Mouse (Mus musculus) 3T3-L1 (cell line): ENCODE data around the gene Nrsn2.

Experiments
- DNase-seq: peaks from one replicate; pipeline ENCODE4 v3.0.0-alpha.2; 2015; ENCODE audit warnings: low read depth, low spot score

The Nrsn2 gene

GRCm38 (mm10) chr2:152376345-152376741, at the start of gene Nrsn2:
Gene Nrsn2, minus strand, starts transcription at chr2:152376638.
- DNase-seq, result no peak

DNA sequence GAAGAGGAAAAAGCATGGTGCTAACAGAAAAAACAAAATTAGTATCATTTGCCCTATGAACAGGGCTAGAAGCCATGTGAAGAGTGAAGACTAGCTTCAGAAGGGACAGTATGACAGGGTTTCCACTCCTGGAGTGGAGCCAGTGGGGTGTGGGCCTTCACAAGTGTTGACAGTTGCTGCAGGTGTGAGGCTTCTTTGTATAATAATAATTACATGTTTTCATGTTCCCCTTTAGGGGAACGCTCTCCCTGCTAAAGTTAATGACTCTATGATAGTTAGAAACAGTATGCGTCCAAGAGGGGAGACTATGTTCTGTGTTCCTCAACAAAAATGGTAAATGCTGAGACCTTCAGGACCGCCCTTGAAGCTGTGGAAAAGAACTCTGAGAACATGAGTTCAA, 39.3 kb upstream of the Nrsn2 start:
- DNase-seq, result no peak

DNA sequence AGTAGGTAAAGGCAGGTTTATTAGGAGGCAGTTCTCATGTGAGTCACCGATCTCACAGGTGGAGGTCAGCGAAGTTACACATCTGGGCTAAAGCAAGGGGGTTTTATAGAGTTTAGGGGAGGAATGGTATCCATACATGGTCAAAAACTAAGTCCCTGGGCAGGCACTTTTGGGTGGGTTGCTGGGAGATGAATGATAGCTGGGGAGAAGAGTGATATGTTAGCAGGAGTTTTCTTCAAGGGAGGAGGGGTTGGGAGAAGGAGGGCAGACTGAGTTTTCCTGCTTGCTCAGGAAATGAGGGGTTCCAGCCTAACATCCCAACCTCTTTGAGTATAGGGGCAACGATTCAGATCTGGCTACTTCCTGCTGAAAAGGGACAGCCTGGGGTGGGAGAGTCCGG, 38.8 kb upstream of the Nrsn2 start, which contains the start of gene 6820408C15Rik:
Gene 6820408C15Rik (plus strand): TSS at position 301 of the 400 bp plus-strand sequence.
- DNase-seq, result no peak

DNA sequence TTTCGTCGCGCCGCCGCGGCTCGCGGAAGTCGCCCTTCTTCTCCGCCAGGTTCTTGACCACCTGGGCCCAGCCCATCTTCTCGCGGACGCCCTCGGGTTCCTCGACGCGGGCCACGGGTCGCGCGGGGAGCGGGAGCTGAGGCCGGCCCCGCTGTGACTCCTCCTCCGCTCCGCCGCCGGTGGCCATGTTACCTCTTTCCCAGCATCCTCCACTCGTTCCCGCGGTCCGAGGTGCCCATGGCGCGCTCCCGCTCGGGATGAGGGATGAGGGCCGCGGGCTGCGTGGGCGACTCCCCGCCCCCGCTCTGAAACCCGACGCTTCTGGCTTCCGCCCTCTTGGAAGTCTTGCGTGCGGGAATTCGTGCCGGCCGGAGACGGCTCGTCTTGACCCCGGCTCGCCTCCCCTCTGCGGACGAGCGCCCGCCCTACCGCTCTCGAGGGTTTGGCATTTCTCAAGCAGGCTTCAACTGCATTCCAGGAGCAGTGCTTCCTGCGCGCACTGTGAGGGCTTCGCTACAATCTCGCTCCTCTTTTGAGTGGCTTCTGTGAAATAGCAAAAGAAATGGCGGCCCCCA, 38.2 kb upstream of the Nrsn2 start, which contains the start of gene Zcchc3:
Gene Zcchc3 (minus strand): TSS at position 437 of the 575 bp plus-strand sequence.
- peak; percentile 68 for DNase-seq

- DNase-seq, result no peak
These were observed 37.5 kb upstream of the Nrsn2 start for GRCm38 (mm10) chr2:152413765-152414584.

- no peak for DNase-seq
These were observed 36.8 kb upstream of the Nrsn2 start for GRCm38 (mm10) chr2:152413158-152413764.

DNA sequence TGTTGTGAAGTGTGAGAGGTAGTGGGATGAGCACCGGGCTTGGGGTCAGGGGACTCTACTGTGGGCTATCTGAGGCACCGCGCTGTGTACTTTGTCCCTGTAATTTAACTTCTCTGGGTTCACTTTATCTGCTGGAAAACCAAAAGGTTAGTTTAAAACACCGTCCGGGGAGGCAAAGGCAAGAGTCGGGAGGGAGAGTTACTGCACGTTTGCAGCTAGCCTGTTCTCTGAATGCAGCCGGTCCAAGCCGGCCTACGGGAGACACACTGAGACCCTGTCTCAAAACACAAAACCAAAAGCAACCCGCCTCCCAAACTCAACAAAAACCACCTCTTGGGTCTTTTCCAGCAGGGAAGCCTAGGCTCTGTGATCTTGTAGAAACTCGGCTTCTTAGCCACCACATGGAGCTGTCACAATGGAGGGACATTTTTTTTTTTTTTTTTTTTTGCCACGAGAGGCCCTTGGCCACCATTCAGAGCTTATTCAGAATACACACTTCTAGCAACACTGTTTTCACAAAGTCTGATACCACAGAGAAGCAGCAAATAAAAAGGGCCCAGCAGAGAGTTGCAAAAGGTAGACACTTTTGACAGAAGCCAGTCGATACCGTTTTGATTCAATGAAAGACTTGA, 36.2 kb upstream of the Nrsn2 start:
- DNase-seq, result no peak

- no peak for DNase-seq
These were observed 35.0 kb upstream of the Nrsn2 start for GRCm38 (mm10) chr2:152411471-152411870.

DNA sequence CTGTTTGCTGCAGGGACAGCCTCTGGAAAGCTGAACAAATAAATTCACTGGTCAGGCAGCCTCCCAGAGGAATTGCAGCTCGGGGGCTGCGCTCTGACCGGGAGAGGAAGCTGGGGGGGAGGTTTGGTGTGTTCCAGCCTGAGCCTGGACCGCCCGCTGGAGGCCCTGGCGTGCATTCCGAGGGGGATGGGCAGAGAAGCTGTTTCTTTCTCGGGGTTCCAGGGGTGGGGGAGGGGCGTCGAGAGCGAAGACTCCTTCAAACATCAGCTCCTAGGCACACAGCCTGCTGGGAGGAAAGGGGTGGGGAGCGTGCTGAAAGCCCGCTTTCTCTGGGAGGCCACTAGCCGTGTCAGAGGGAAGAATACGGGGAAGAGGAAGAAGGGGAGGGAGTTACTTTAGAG, 34.5 kb upstream of the Nrsn2 start:
- no peak for DNase-seq

- no peak for DNase-seq
These were observed 33.3 kb upstream of the Nrsn2 start for GRCm38 (mm10) chr2:152409781-152410180.

GRCm38 (mm10) chr2:152406126-152406525, 29.7 kb upstream of the Nrsn2 start:
- peak; percentile 97 for DNase-seq

GRCm38 (mm10) chr2:152399122-152399542, 22.7 kb upstream of the Nrsn2 start:
- DNase-seq, result no peak

DNA sequence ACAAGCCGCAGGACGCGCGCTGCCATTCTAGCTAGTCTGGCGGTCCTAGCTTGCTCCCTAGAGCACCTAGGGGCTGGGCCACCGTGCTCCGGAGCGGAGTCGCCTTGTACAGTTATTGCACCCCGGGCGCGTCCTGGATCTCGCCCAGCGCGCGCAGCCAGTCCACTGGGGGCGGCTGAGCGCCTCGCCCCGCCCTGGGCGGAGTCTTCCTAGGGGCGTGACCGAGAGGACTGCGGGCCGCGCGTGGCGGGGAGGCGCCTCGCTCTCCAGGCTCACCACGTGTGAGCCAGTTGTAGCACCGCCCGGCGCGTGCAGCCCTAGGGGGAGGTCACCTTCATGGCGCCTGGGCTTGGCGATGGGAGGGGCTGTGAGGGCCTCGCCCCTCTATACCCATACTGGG, 22.3 kb upstream of the Nrsn2 start:
- DNase-seq, result peak; percentile 87

DNA sequence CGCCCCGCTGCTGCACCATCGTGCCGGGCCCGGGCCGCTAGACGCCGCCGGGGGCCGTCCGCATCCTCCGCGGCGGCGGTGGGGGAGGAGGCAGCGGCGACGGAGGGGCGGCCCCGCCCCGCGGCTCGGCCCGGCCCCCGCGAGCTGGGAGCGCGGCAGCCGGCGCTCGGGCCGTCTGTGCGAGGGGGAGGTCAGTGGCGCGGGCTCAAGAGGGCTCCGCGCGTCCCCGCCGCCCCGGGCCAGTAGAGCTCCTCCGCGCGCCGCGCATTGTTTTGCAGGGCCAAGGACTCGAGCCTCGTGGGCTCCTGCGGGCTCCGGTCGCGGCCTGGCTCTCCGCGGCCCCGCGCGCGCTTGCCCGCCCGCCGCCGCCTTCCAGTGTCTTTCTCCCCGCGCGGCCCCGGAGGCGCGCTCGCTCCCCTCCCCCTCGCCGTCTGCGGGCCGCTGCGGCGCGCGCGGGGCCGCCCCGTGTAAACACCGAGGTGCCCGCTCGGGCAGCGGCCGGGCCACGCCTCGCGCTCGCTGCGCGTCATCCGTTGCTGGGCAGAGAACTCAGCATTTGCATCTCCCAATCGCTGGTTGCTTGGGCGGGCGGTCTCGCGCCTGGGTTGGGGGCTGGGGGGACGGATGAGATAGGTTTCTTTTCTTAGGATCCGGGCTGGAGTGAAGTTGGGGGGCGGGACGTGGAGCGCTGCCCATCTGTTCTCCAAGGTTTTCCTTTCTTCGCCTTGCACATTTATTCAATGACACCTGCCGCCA, 21.4 kb upstream of the Nrsn2 start, which contains the start of gene Sox12:
Gene Sox12 (minus strand): TSS at position 384 of the 756 bp plus-strand sequence.
- peak; percentile 90 for DNase-seq

DNA sequence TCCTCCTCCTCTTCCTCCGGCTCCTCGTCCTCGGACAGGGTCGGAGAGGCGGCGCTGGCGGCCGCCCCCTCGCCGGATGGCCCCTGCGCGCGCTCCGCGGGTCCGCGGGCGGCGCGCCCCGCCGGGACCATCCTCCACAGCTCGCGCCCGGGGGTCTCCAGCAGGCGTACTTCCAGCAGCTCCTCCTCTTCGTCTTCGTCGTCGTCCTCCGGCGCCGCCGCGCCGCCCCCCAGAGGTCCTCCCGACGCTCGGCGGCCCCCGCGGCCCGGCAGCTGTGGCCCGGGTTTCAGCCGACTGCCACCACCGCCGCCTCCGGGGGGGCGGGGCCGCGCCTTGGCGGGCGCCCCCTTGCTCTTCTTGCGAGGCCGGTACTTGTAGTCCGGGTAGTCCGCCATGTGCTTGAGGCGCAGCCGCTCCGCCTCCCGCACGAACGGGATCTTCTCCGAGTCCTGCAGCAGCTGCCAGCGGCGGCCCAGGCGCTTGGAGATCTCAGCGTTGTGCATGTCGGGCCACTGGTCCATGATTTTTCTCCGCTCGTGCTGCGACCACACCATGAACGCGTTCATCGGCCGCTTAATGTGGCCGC, 20.7 kb upstream of the Nrsn2 start:
- peak; percentile 82 for DNase-seq

GRCm38 (mm10) chr2:152396110-152397003, 19.9 kb upstream of the Nrsn2 start:
- DNase-seq, result peak; percentile 97

DNA sequence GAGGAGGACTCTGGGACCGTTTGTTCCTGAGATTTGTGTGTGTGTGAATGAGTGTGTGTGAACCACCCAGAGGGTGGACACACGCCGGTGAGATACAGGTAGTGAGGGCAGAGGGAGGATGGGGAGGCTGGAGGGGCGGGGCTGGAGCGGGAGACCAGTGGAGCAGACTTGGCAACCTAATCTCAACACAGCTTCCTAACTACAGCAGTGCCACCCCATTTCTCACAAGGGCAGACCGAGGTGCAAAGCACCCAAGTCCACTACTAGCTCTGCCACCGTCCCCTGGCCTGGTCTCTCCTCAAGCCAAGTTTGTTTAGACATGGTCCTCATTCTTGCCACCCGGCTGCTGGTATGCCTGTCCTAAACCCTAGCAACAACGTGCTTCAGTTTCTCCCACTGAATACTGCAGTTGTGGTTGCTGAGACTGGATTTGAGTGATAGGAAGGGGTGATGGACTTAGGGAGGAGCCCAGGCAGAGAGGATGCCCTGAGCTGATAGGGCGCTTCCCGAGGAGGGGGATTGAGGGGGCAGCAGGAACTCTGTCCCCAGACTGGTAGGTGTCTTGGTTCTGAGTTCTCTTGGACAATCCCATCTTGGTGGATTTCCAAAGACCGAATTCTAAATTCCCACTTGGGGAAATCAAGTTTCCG, 19.0 kb upstream of the Nrsn2 start:
- peak; percentile 34 for DNase-seq

GRCm38 (mm10) chr2:152393225-152394017, 17.0 kb upstream of the Nrsn2 start:
- DNase-seq, result no peak
